Mouse (Mus musculus) midbrain, embryonic 14.5 days (tissue): ENCODE measurements around the gene Cdh13. TPM values are rescaled to one million over a fixed set of nuclear protein-coding genes. Genes with fewer than 3 reads are reported as not detected.

Source experiments
- ATAC-seq: fragments of 200-750 bp; cut with Nextera tagmentation; 2 replicates; pipeline ENCODE4 v1.8.0; 2017; ENCODE audit warnings: moderate number of reproducible peaks, moderate library complexity; ENCODE audit not compliant: low FRiP score, low TSS enrichment
- DNase-seq: peaks from one replicate; pipeline ENCODE4 v3.0.0-alpha.2; 2015
- H3K27ac ChIP-seq: fragments of 300-500 bp; sonication (generic); replicated peaks from 2 replicates; pipeline ENCODE4 v1.5.1; 2014; ENCODE audit warnings: mild to moderate bottlenecking, low read depth, low read length, moderate library complexity
- H3K27me3 ChIP-seq: fragments of 300-500 bp; sonication (generic); 2 replicates; pipeline ENCODE4 v1.6.1; 2014; ENCODE audit warnings: low read length, control low read depth, mixed read lengths; ENCODE audit not compliant: control insufficient read depth, insufficient read depth
- H3K36me3 ChIP-seq: fragments of 300-500 bp; sonication (generic); 2 replicates; pipeline ENCODE4 v1.6.1; 2014; ENCODE audit warnings: low read length, control low read depth; ENCODE audit not compliant: control insufficient read depth, insufficient read depth
- H3K4me1 ChIP-seq: fragments of 300-500 bp; sonication (generic); 2 replicates; pipeline ENCODE4 v1.6.1; 2014; ENCODE audit warnings: mild to moderate bottlenecking, antibody characterized with exemption, low read length, control low read depth; ENCODE audit not compliant: control insufficient read depth, insufficient read depth
- H3K4me2 ChIP-seq: fragments of 300-500 bp; sonication (generic); 2 replicates; pipeline ENCODE4 v1.6.1; 2014; ENCODE audit warnings: mild to moderate bottlenecking, low read length, moderate library complexity
- H3K4me3 ChIP-seq: fragments of 300-500 bp; sonication (generic); replicated peaks from 2 replicates; pipeline ENCODE4 v1.5.1; 2014; ENCODE audit warnings: low read depth, low read length
- H3K9ac ChIP-seq: fragments of 300-500 bp; sonication (generic); replicated peaks from 2 replicates; pipeline ENCODE4 v1.6.1; 2014; ENCODE audit warnings: mild to moderate bottlenecking, low read length, moderate library complexity
- H3K9me3 ChIP-seq: fragments of 300-500 bp; sonication (generic); 2 replicates; pipeline ENCODE4 v1.6.1; 2016; ENCODE audit warnings: low read length, control low read depth, mixed read lengths; ENCODE audit not compliant: control insufficient read depth
- WGBS: fragments of 180-500 bp; shearing (Covaris S2); extraction: QIAGEN DNeasy Blood & Tissue Kit; methylation state at CpG from one replicate; pipeline ENCODE4 v1.1.7; 2014; 5-methylcytosine and 5-hydroxymethylcytosine counted together
- polyA plus RNA-seq: library from polyadenylated mRNA; unstranded; fragments of >200 nt; fragmentation: Nextera tagmentation; extraction: Ambion mirVana; gene quantifications from 2 replicates; pipeline ENCODE4 v1.2.1, GENCODE M21; 2014

Gene Cdh13
- polyA plus RNA-seq, 1 experiment from 2014 or later: 143 TPM

- Histone ChIP-seq H3K4me3 (no peak overlapping the region), H3K27ac (no peak overlapping the region), H3K4me2 (no peak overlapping the region), H3K27me3 (no peaks in the 10 kb centered on the region), H3K4me1 (no peaks in the 10 kb centered on the region), H3K36me3 (no peaks in the 10 kb centered on the region), H3K9ac (no peak overlapping the region), H3K9me3 (no peaks in the 10 kb centered on the region)
- DNase-seq (no peak), ATAC-seq (no peak)
- WGBS: 82% methylated on average over 7 of the region's 7 CpGs
These were observed 506.1 kb downstream of the Cdh13 start for GRCm38 (mm10) chr8:118789649-118790048.

GRCm38 (mm10) chr8:118794886-118795285 lies 511.4 kb downstream of the Cdh13 start:
- Histone ChIP-seq H3K4me3 (no peak overlapping the region), H3K9me3 (no peaks in the 10 kb centered on the region), H3K27me3 (no peaks in the 10 kb centered on the region), H3K4me1 (no peaks in the 10 kb centered on the region), H3K27ac (no peak overlapping the region), H3K4me2 (no peak overlapping the region), H3K36me3 (no peaks in the 10 kb centered on the region), H3K9ac (no peak overlapping the region)
- WGBS: 86% methylated on average over 9 of the region's 9 CpGs
- no peak for ATAC-seq
- DNase-seq: no peak

DNA sequence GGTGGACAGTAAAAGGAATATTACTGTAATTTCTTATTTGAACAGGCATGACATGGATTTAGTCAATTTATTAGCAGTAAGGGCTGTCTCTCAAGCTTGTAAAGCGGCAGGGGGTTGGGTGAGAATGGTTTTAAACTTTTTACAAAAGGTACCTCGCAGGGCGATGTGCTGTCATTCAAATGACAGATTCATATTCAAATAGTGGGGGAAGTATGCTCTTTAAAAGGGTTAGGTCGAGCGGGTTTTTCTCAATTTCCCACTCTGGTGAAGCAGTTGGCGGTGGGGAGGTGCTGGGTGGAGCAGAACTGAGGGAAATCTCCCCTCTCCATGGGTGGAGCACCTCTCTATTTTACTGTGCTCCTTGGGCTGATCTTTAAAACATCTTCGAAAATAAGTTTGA lies 513.0 kb downstream of the Cdh13 start:
- Histone ChIP-seq H3K36me3 (no peaks in the 10 kb centered on the region), H3K27ac (no peak overlapping the region), H3K4me1 (no peaks in the 10 kb centered on the region), H3K4me2 (no peak overlapping the region), H3K27me3 (no peaks in the 10 kb centered on the region), H3K4me3 (no peak overlapping the region), H3K9me3 (no peaks in the 10 kb centered on the region), H3K9ac (no peak overlapping the region)
- DNase-seq: no peak
- ATAC-seq: no peak
- WGBS: 49% methylated on average over 7 of the region's 7 CpGs

DNA sequence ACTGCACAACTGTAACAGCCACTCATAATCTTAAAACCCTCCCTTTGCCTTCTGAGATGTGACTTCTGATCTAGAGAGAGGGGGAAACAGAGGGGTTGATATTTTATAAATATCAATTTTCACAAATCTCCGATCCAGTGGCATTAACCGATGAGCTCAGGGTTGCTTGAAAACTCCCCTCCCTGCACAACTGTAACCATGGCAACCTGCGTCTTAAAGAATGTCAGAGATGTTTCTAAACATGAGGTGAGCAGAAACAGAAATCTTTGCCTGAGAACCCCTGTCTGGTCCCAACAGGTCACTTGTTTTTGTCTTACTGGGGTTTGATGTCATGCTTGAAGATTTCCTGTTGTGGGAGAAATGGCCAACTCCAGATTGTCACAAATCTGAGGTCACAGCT lies 513.6 kb downstream of the Cdh13 start:
- Histone ChIP-seq H3K9ac (no peak overlapping the region), H3K27me3 (no peaks in the 10 kb centered on the region), H3K4me2 (no peak overlapping the region), H3K9me3 (no peaks in the 10 kb centered on the region), H3K36me3 (no peaks in the 10 kb centered on the region), H3K27ac (no peak overlapping the region), H3K4me1 (no peaks in the 10 kb centered on the region), H3K4me3 (no peak overlapping the region)
- 55% methylated on average over 3 of the region's 3 CpGs for WGBS
- DNase-seq (peak; percentile 72), ATAC-seq (no peak)

GRCm38 (mm10) chr8:118803168-118803567 lies 519.6 kb downstream of the Cdh13 start:
- Histone ChIP-seq H3K27ac (no peak overlapping the region), H3K9ac (no peak overlapping the region), H3K9me3 (no peaks in the 10 kb centered on the region), H3K27me3 (no peaks in the 10 kb centered on the region), H3K4me3 (no peak overlapping the region), H3K36me3 (no peaks in the 10 kb centered on the region), H3K4me1 (no peaks in the 10 kb centered on the region), H3K4me2 (no peak overlapping the region)
- no peak for DNase-seq
- WGBS: 80% methylated on average over 4 of the region's 4 CpGs
- no peak for ATAC-seq

- H3K36me3 ChIP-seq: no peaks in the 10 kb centered on the region
- WGBS: 80% methylated on average over 6 of the region's 6 CpGs
- no peaks in the 10 kb centered on the region for H3K27me3 ChIP-seq
- H3K9me3 ChIP-seq: no peaks in the 10 kb centered on the region
- no peaks in the 10 kb centered on the region for H3K4me1 ChIP-seq
- ATAC-seq (no peak), DNase-seq (no peak)
- H3K9ac ChIP-seq: no peak overlapping the region
- no peak overlapping the region for H3K4me3 ChIP-seq
- H3K4me2 ChIP-seq: no peak overlapping the region
- H3K27ac ChIP-seq: no peak overlapping the region
These were observed 526.1 kb downstream of the Cdh13 start for GRCm38 (mm10) chr8:118809660-118810059.

DNA sequence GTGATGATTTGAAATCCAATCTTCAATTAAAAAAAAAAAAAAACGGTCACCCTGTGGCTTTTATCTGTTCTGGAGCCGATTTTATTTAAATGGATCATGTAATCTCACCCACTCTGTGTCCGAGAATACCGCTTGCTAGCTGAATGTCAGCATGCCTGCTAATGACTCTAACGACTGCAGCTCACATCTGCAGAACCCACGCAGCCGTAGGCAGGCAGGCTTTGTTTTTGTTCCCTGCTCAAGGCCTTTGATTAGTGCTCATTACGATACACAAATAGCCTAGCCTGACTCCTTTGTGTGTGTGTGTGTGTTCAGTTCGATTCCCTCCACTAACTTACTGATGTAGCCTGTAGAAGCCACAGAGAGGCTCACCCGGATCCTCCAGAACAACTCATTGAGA lies 531.5 kb downstream of the Cdh13 start:
- H3K27ac ChIP-seq: 0 out of 2 replicates have a peak overlapping the region, but pooled peaks have one; percentile 32
- ATAC-seq: no peak
- H3K4me1 ChIP-seq: no peaks in the 10 kb centered on the region
- H3K27me3 ChIP-seq: no peaks in the 10 kb centered on the region
- H3K4me3 ChIP-seq: no peak overlapping the region
- peak; percentile 33 for DNase-seq
- no peaks in the 10 kb centered on the region for H3K9me3 ChIP-seq
- no peak overlapping the region for H3K4me2 ChIP-seq
- H3K36me3 ChIP-seq: no peaks in the 10 kb centered on the region
- no peak overlapping the region for H3K9ac ChIP-seq
- 54% methylated on average over 10 of the region's 10 CpGs for WGBS

DNA sequence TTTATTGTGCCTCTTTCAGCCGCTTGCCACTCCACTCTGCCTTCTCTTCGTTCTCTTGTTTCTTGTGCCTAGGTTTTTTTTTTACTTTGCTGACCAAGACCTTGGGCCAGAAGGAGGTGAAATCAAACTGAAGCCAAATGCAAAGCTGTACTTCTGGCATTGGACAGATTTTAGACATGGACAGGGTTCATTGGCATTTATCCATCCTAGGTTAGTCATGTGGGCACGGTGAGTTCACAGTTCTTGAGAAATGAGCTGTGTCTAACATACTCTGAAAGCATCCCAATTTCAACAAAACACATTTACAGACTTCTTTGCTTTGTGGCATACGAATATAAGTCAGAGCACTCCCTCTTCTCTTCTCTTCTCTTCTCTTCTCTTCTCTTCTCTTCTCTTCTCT lies 543.2 kb downstream of the Cdh13 start:
- Histone ChIP-seq H3K9me3 (no peaks in the 10 kb centered on the region), H3K36me3 (no peaks in the 10 kb centered on the region), H3K4me1 (peaks cover 7% of the 10 kb centered on the region; the same call in 1 of the 2 replicates), H3K27ac (no peak overlapping the region), H3K27me3 (no peaks in the 10 kb centered on the region), H3K9ac (no peak overlapping the region), H3K4me2 (no peak overlapping the region), H3K4me3 (no peak overlapping the region)
- WGBS: 88% methylated on average over 4 of the region's 4 CpGs
- DNase-seq (no peak), ATAC-seq (no peak)

DNA sequence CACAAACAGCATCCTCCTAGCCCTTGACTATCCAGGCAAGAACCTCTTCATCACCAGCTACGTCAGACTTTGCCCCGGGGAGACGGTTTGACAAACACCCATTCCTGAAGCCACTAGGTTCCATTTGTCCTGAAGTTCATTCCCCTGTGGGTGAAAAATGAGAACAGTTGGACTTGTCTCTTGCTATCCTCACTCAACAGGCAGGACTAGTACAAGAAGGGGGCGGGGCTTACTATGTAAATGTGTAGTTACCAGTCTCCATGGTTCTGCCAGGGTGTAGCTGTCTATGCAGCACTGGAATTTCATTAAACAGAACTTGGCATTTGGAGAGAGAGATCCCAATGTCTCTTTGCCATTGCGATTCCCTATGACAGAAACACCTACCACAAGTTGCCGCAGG lies 544.2 kb downstream of the Cdh13 start:
- 88% methylated on average over 6 of the region's 6 CpGs for WGBS
- Histone ChIP-seq H3K27me3 (no peaks in the 10 kb centered on the region), H3K4me1 (peaks cover 9% of the 10 kb centered on the region; the same call in 1 of the 2 replicates), H3K36me3 (no peaks in the 10 kb centered on the region), H3K9ac (no peak overlapping the region), H3K27ac (no peak overlapping the region), H3K9me3 (no peaks in the 10 kb centered on the region), H3K4me3 (no peak overlapping the region), H3K4me2 (no peak overlapping the region)
- DNase-seq: no peak
- ATAC-seq: no peak
